Mouse (Mus musculus) skeletal muscle tissue, postnatal 0 days (tissue): ENCODE measurements around the gene Phf11a. TPM values are rescaled to one million over a fixed set of nuclear protein-coding genes. Genes with fewer than 3 reads are reported as not detected.

Source experiments
- polyA plus RNA-seq: library from polyadenylated mRNA; unstranded; fragments of >200 nt; fragmentation: Nextera tagmentation; extraction: Ambion mirVana; gene quantifications from 2 replicates; pipeline ENCODE4 v1.2.1, GENCODE M21; 2015

Phf11a gene
- polyA plus RNA-seq, result 0.19 TPM in 1 of 2 replicates, not detected in the other

GRCm38 (mm10) chr14:59297391-59297790 is at the start of gene Phf11a:
Gene Phf11a (minus strand): TSS chr14:59297522.

GRCm38 (mm10) chr14:59341189-59341588 is 43.9 kb upstream of the Phf11a start, which contains the start of gene Phf11b:
Gene Phf11b (minus strand): TSS chr14:59341351.

GRCm38 (mm10) chr14:59260056-59260455 is 37.3 kb downstream of the Phf11a start, which contains the start of gene Gm6904:
Gene Gm6904 (minus strand): TSS chr14:59260216.

Other genes starting within 250 kb of the Phf11a start
- gene 1700129C05Rik, start 154.6 kb downstream of the Phf11a start, polyA plus RNA-seq, result not detected in 2 replicates
- not detected in 2 replicates for gene Gm5142, start 118.8 kb downstream of the Phf11a start, polyA plus RNA-seq
- 19.4 and 20.4 TPM in 2 replicates for gene Rcbtb1, start 96.3 kb downstream of the Phf11a start, polyA plus RNA-seq
- gene Gm6904, start 37.3 kb downstream of the Phf11a start, polyA plus RNA-seq, result not detected in 2 replicates
- gene Phf11b, start 43.8 kb upstream of the Phf11a start, polyA plus RNA-seq, result 1.4 and 1.8 TPM in 2 replicates
- gene Phf11d, start 67.9 kb upstream of the Phf11a start, polyA plus RNA-seq, result 5.2 and 6.0 TPM in 2 replicates
- gene Phf11c, start 97.9 kb upstream of the Phf11a start, polyA plus RNA-seq, result 0.04 and 0.18 TPM in 2 replicates
- 3.4 and 3.7 TPM in 2 replicates for gene Setdb2, start 143.4 kb upstream of the Phf11a start, polyA plus RNA-seq
- 13.3 and 17.8 TPM in 2 replicates for gene Cab39l, start 143.4 kb upstream of the Phf11a start, polyA plus RNA-seq